In the genomic region with DNA sequence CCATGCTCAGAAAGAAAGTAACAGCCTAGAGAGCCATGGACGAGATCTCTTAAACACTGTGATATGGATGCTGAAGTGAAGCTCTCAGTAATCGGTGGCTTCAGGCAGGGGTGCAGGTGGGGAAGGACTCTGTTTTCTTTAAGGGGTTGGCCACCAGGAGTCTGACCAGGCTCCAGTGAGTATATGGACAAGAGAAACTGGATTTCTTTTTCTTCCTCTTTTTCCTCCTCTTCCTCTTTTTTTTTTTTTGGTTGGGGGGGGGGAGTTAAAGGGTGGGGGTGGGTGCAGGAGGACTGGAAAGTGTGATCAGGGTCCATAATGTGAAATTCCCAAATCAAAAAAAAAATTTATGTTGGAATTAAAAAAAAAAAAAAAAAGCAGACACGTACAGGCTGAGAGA, we compare ENCODE assay signal across 13 mouse cellular contexts.
"Had no signal": no experiment of that assay in that cellular context is flagged by ENCODE, and none has a peak within 500 bp of the region (broad histone marks: within the 10 kb centered on the region; RNA-seq: fewer than 3 reads in every experiment).

No protein-coding gene starts in this region.

- H3K36me3 ChIP-seq: kidney, embryonic 15.5 days; limb, embryonic 12.5 days; stomach, embryonic 15.5 days had no signal

- H3K27me3 ChIP-seq: kidney, embryonic 15.5 days; limb, embryonic 12.5 days; megakaryocyte, embryonic 14.5 days; midbrain, embryonic 12.5 days; stomach, embryonic 15.5 days had no signal

- H3K27ac ChIP-seq: kidney, embryonic 15.5 days; limb, embryonic 12.5 days; midbrain, embryonic 12.5 days; stomach, embryonic 15.5 days had no signal

- H3K4me1 ChIP-seq: stomach, embryonic 15.5 days had no signal

- H3K9ac ChIP-seq: kidney, embryonic 15.5 days; limb, embryonic 12.5 days; midbrain, embryonic 12.5 days; stomach, embryonic 15.5 days had no signal

- DNase-seq: kidney, adult 2 months; kidney, postnatal 14 days; layer of hippocampus, postnatal 36 days; lung, adult 18-20 months; right cerebral cortex, postnatal 14 days; thymus, adult 2 months; thymus, postnatal 25 days had no signal

- H3K4me3 ChIP-seq: kidney, embryonic 15.5 days; limb, embryonic 12.5 days; midbrain, embryonic 12.5 days; stomach, embryonic 15.5 days had no signal

- ATAC-seq: intestine, embryonic 16.5 days had no signal
